Mouse (Mus musculus): Measurements from ENCODE around the gene Hmgn1. TPM values are rescaled to one million over a fixed set of nuclear protein-coding genes. Genes with fewer than 3 reads are reported as not detected.

Hmgn1 gene
- polyA plus RNA-seq (2011; ENCODE audit: insufficient read depth, insufficient read length, low replicate concordance, missing spikeins): 53.4 and 102 TPM in 2 replicates

GRCm38 (mm10) chr16:96127657-96128344 is at the start of gene Hmgn1:
Gene Hmgn1 (minus strand): TSS chr16:96127729.
- TF ChIP-seq POLR2A (IDR thresholded peaks at IDR 0.05; ENCODE audit: borderline replicate concordance, control insufficient read depth, low read depth, low read length): peak; percentile 45; the same call in 1 of the 2 replicates
- no peak for TF ChIP-seq CTCF (IDR thresholded peaks at IDR 0.05; ENCODE audit: control insufficient read depth, insufficient read depth, low read length)
- WGBS: 1% methylated on average over 63 of the region's 72 CpGs
- peak within 1 kb of the TSS; percentile 75 for H3K27ac ChIP-seq (ENCODE audit: control insufficient read depth, insufficient read depth, low read depth, low read length, poor library complexity)
- no peaks in the 10 kb centered on the region; the same call in 1 of the 2 replicates for H3K4me1 ChIP-seq (ENCODE audit: control insufficient read depth, insufficient read depth, low read length)
- peak within 1 kb of the TSS; percentile 71 for H3K4me3 ChIP-seq (replicated peaks; ENCODE audit: control insufficient read depth, low read depth, low read length)

DNA sequence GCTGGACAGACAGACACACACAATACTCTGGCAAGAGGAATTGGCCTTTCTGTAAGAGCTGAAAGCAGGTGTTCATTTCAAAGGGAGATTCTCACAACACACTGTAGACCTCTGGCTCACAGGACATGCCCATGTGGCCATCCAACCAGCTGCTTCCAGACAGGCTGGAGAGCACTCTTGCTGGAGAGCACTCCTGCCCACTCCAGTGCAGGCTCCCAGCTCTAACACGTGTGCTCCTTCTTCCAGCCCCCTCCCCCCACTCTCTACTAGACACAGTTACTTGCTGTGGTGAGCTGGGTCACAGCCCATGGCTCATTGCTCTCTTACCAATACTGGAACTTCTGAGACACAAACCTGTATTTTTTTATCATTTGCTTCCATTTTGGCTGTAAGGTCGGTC is 47.9 kb upstream of the Hmgn1 start:
- no peaks in the 10 kb centered on the region for H3K4me1 ChIP-seq (ENCODE audit: control insufficient read depth, insufficient read depth, low read length)
- 56% methylated on average over 2 of the region's 2 CpGs for WGBS
- no peak overlapping the region for H3K27ac ChIP-seq (ENCODE audit: control insufficient read depth, insufficient read depth, low read depth, low read length, poor library complexity)
- H3K4me3 ChIP-seq (replicated peaks; ENCODE audit: control insufficient read depth, low read depth, low read length): no peak overlapping the region
- no peak for TF ChIP-seq CTCF (IDR thresholded peaks at IDR 0.05; ENCODE audit: control insufficient read depth, insufficient read depth, low read length)
- no peak for TF ChIP-seq POLR2A (IDR thresholded peaks at IDR 0.05; ENCODE audit: borderline replicate concordance, control insufficient read depth, low read depth, low read length)

- TF ChIP-seq CTCF (IDR thresholded peaks at IDR 0.05; ENCODE audit: control insufficient read depth, insufficient read depth, low read length) (no peak), POLR2A (IDR thresholded peaks at IDR 0.05; ENCODE audit: borderline replicate concordance, control insufficient read depth, low read depth, low read length) (no peak)
- WGBS: 83% methylated on average over 8 of the region's 8 CpGs
- Histone ChIP-seq H3K4me1 (ENCODE audit: control insufficient read depth, insufficient read depth, low read length) (no peaks in the 10 kb centered on the region), H3K4me3 (replicated peaks; ENCODE audit: control insufficient read depth, low read depth, low read length) (no peak overlapping the region), H3K27ac (ENCODE audit: control insufficient read depth, insufficient read depth, low read depth, low read length, poor library complexity) (no peak overlapping the region)
These were observed 46.1 kb upstream of the Hmgn1 start for GRCm38 (mm10) chr16:96173648-96174047.

- 40% methylated on average over 4 of the region's 4 CpGs for WGBS
- H3K4me1 ChIP-seq (ENCODE audit: control insufficient read depth, insufficient read depth, low read length): no peaks in the 10 kb centered on the region
These were observed 41.3 kb upstream of the Hmgn1 start for GRCm38 (mm10) chr16:96168837-96169236.

DNA sequence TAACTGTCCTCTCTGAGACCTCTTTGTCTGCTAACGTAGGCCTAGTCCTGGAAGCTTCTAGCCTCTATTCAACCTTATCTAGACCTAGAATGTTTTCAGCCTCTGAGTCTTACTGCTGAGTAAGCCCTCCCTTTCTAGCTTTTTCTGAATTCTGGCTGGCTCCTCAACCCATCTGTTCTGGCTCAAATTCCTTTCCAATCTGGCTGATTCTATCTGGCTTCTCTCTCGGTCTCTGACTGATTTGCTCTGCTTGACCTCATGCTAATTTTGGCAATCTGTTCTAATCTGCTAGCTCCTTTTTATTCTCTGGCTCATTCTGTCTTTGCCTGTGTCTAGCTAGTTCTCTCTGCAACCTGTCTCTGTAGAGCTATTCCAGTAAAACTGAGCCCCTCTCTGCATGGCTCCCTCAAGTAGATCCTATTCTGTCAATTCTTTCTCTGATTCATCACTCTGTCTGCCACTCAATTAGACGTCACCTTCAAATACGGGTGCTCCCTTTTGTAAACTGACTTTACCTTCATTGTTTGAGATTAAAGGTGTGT is 38.3 kb upstream of the Hmgn1 start:
- Histone ChIP-seq H3K4me3 (replicated peaks; ENCODE audit: control insufficient read depth, low read depth, low read length) (no peak overlapping the region), H3K27ac (ENCODE audit: control insufficient read depth, insufficient read depth, low read depth, low read length, poor library complexity) (no peak overlapping the region), H3K4me1 (ENCODE audit: control insufficient read depth, insufficient read depth, low read length) (no peaks in the 10 kb centered on the region)
- WGBS: 77% methylated on average over 4 of the region's 4 CpGs
- TF ChIP-seq POLR2A (IDR thresholded peaks at IDR 0.05; ENCODE audit: borderline replicate concordance, control insufficient read depth, low read depth, low read length) (no peak), CTCF (IDR thresholded peaks at IDR 0.05; ENCODE audit: control insufficient read depth, insufficient read depth, low read length) (no peak)

More at GRCm38 (mm10) chr16:96168837-96169236, 41.3 kb upstream of the Hmgn1 start:
- TF ChIP-seq POLR2A (IDR thresholded peaks at IDR 0.05; ENCODE audit: borderline replicate concordance, control insufficient read depth, low read depth, low read length): no peak
- no peak for TF ChIP-seq CTCF (IDR thresholded peaks at IDR 0.05; ENCODE audit: control insufficient read depth, insufficient read depth, low read length)
- Histone ChIP-seq H3K4me3 (replicated peaks; ENCODE audit: control insufficient read depth, low read depth, low read length) (no peak overlapping the region), H3K27ac (ENCODE audit: control insufficient read depth, insufficient read depth, low read depth, low read length, poor library complexity) (no peak overlapping the region)

- 83% methylated on average over 4 of the region's 4 CpGs for WGBS
- TF ChIP-seq POLR2A (IDR thresholded peaks at IDR 0.05; ENCODE audit: borderline replicate concordance, control insufficient read depth, low read depth, low read length) (no peak), CTCF (IDR thresholded peaks at IDR 0.05; ENCODE audit: control insufficient read depth, insufficient read depth, low read length) (no peak)
- H3K4me3 ChIP-seq (replicated peaks; ENCODE audit: control insufficient read depth, low read depth, low read length): no peak overlapping the region
- H3K27ac ChIP-seq (ENCODE audit: control insufficient read depth, insufficient read depth, low read depth, low read length, poor library complexity): no peak overlapping the region
- peaks cover 1% of the 10 kb centered on the region; the same call in 1 of the 2 replicates for H3K4me1 ChIP-seq (ENCODE audit: control insufficient read depth, insufficient read depth, low read length)
These were observed 33.8 kb upstream of the Hmgn1 start for GRCm38 (mm10) chr16:96161336-96161735.

GRCm38 (mm10) chr16:96160927-96161326 is 33.4 kb upstream of the Hmgn1 start:
- Histone ChIP-seq H3K4me3 (replicated peaks; ENCODE audit: control insufficient read depth, low read depth, low read length) (no peak overlapping the region), H3K27ac (ENCODE audit: control insufficient read depth, insufficient read depth, low read depth, low read length, poor library complexity) (no peak overlapping the region), H3K4me1 (ENCODE audit: control insufficient read depth, insufficient read depth, low read length) (peaks cover 1% of the 10 kb centered on the region; the same call in 1 of the 2 replicates)
- WGBS: 86% methylated on average over 1 of the region's 1 CpGs
- TF ChIP-seq CTCF (IDR thresholded peaks at IDR 0.05; ENCODE audit: control insufficient read depth, insufficient read depth, low read length) (no peak), POLR2A (IDR thresholded peaks at IDR 0.05; ENCODE audit: borderline replicate concordance, control insufficient read depth, low read depth, low read length) (no peak)

GRCm38 (mm10) chr16:96159794-96160346 is 32.3 kb upstream of the Hmgn1 start:
- Histone ChIP-seq H3K27ac (ENCODE audit: control insufficient read depth, insufficient read depth, low read depth, low read length, poor library complexity) (no peak overlapping the region), H3K4me1 (ENCODE audit: control insufficient read depth, insufficient read depth, low read length) (peaks cover 1% of the 10 kb centered on the region; the same call in 1 of the 2 replicates), H3K4me3 (replicated peaks; ENCODE audit: control insufficient read depth, low read depth, low read length) (no peak overlapping the region)
- TF ChIP-seq CTCF (IDR thresholded peaks at IDR 0.05; ENCODE audit: control insufficient read depth, insufficient read depth, low read length) (no peak), POLR2A (IDR thresholded peaks at IDR 0.05; ENCODE audit: borderline replicate concordance, control insufficient read depth, low read depth, low read length) (no peak)
- 70% methylated on average over 20 of the region's 20 CpGs for WGBS

All from bone marrow, adult 2 months (tissue).